Mouse (Mus musculus): ENCODE measurements around the gene Gm21870.
"Not testable (repeated sequence)": the region's sequence is repeated elsewhere in the genome, so short reads cannot be mapped to it uniquely, and the experiment has no call there.

Gm21870 gene

GRCm38 (mm10) chrX:33986716-33987115 is at the start of gene Gm21870:
TSS of gene Gm21870 (minus strand) at chrX:33986816.
- DNase-seq (ENCODE audit: low spot score in 2 of 2) = not testable (repeated sequence)

- not testable (repeated sequence) for DNase-seq (ENCODE audit: low spot score in 2 of 2)
These were observed 30.2 kb downstream of the Gm21870 start, which contains the start of gene Btbd35f6 for GRCm38 (mm10) chrX:33956440-33956839. TSS of gene Btbd35f6 (minus strand) at chrX:33956540.
